Mouse (Mus musculus) limb, embryonic 12.5 days (tissue): ENCODE measurements around the gene Exoc6b. TPM values are rescaled to one million over a fixed set of nuclear protein-coding genes. Genes with fewer than 3 reads are reported as not detected.

Experiments
- ATAC-seq: fragments of 200-750 bp; cut with Nextera tagmentation; 2 replicates; pipeline ENCODE4 v1.8.0; 2017; ENCODE audit warnings: low read depth, moderate TSS enrichment; ENCODE audit not compliant: insufficient number of reproducible peaks, insufficient read depth, low FRiP score, low TSS enrichment
- H3K27ac ChIP-seq: fragments of 300-500 bp; sonication (generic); 2 replicates; pipeline ENCODE4 v1.5.1; 2016; ENCODE audit warnings: mild to moderate bottlenecking, moderate library complexity
- H3K27me3 ChIP-seq: fragments of 300-500 bp; sonication (generic); 2 replicates; pipeline ENCODE4 v1.6.1; 2016; ENCODE audit warnings: mild to moderate bottlenecking, moderate library complexity
- H3K36me3 ChIP-seq: fragments of 300-500 bp; sonication (generic); 2 replicates; pipeline ENCODE4 v1.6.1; 2016; ENCODE audit warnings: mild to moderate bottlenecking, moderate library complexity
- H3K4me1 ChIP-seq: fragments of 300-500 bp; sonication (generic); replicated peaks from 2 replicates; pipeline ENCODE4 v1.6.1; 2016
- H3K4me2 ChIP-seq: fragments of 300-500 bp; sonication (generic); 2 replicates; pipeline ENCODE4 v1.6.1; 2016; ENCODE audit warnings: mild to moderate bottlenecking, moderate library complexity
- H3K4me3 ChIP-seq: fragments of 300-500 bp; sonication (generic); replicated peaks from 2 replicates; pipeline ENCODE4 v1.5.1; 2016; ENCODE audit warnings: mild to moderate bottlenecking
- H3K9ac ChIP-seq: fragments of 300-500 bp; sonication (generic); replicated peaks from 2 replicates; pipeline ENCODE4 v1.6.1; 2016; ENCODE audit warnings: mild to moderate bottlenecking, moderate library complexity
- H3K9me3 ChIP-seq: fragments of 300-500 bp; sonication (generic); 2 replicates; pipeline ENCODE4 v1.6.1; 2016; ENCODE audit warnings: mild to moderate bottlenecking, moderate library complexity
- WGBS: fragments of 180-500 bp; shearing (Covaris S2); methylation state at CpG from one replicate; pipeline ENCODE4 v1.1.7; 2016; 5-methylcytosine and 5-hydroxymethylcytosine counted together
- polyA plus RNA-seq: library from polyadenylated mRNA; unstranded; fragments of >200 nt; fragmentation: Nextera tagmentation; extraction: Ambion mirVana; gene quantifications from 2 replicates; pipeline ENCODE4 v1.2.1, GENCODE M21; 2016

Gene Exoc6b
- polyA plus RNA-seq, 1 experiment from 2014 or later, result 38.2 TPM

- WGBS, result 18% methylated on average over 1 of the region's 1 CpGs
- no peak overlapping the region for H3K9ac ChIP-seq
Measured at GRCm38 (mm10) chr6:84657091-84657490, 412.2 kb downstream of the Exoc6b start.

GRCm38 (mm10) chr6:84656680-84657079 is 412.6 kb downstream of the Exoc6b start:
- Histone ChIP-seq H3K9ac (no peak overlapping the region), H3K27ac (peak overlapping the region; percentile 60), H3K9me3 (no peaks in the 10 kb centered on the region), H3K4me3 (no peak overlapping the region), H3K36me3 (no peaks in the 10 kb centered on the region), H3K4me1 (peaks cover 21% of the 10 kb centered on the region), H3K27me3 (no peaks in the 10 kb centered on the region), H3K4me2 (no peak overlapping the region)
- no peak for ATAC-seq
- 10% methylated on average over 2 of the region's 2 CpGs for WGBS

More at GRCm38 (mm10) chr6:84657091-84657490, 412.2 kb downstream of the Exoc6b start:
- no peaks in the 10 kb centered on the region for H3K9me3 ChIP-seq
- peaks cover 21% of the 10 kb centered on the region for H3K4me1 ChIP-seq
- no peak for ATAC-seq
- H3K27me3 ChIP-seq, result no peaks in the 10 kb centered on the region
- H3K4me3 ChIP-seq, result no peak overlapping the region
- no peaks in the 10 kb centered on the region for H3K36me3 ChIP-seq
- no peak overlapping the region for H3K4me2 ChIP-seq
- no peak overlapping the region for H3K27ac ChIP-seq

- Histone ChIP-seq H3K4me3 (no peak overlapping the region), H3K9ac (no peak overlapping the region), H3K27me3 (no peaks in the 10 kb centered on the region), H3K4me2 (no peak overlapping the region), H3K36me3 (no peaks in the 10 kb centered on the region), H3K9me3 (no peaks in the 10 kb centered on the region), H3K27ac (no peak overlapping the region), H3K4me1 (peaks cover 24% of the 10 kb centered on the region)
- WGBS, result 88% methylated on average over 3 of the region's 3 CpGs
- no peak for ATAC-seq
Measured at GRCm38 (mm10) chr6:84651902-84652301, 417.4 kb downstream of the Exoc6b start.

GRCm38 (mm10) chr6:84647197-84647596 is 422.1 kb downstream of the Exoc6b start:
- Histone ChIP-seq H3K36me3 (no peaks in the 10 kb centered on the region), H3K9ac (no peak overlapping the region), H3K4me2 (no peak overlapping the region), H3K9me3 (no peaks in the 10 kb centered on the region), H3K4me1 (peaks cover 11% of the 10 kb centered on the region), H3K4me3 (no peak overlapping the region), H3K27me3 (no peaks in the 10 kb centered on the region), H3K27ac (no peak overlapping the region)
- WGBS, result 70% methylated on average over 4 of the region's 4 CpGs
- ATAC-seq, result no peak

- Histone ChIP-seq H3K36me3 (no peaks in the 10 kb centered on the region), H3K27me3 (no peaks in the 10 kb centered on the region), H3K9me3 (no peaks in the 10 kb centered on the region), H3K4me1 (peaks cover 11% of the 10 kb centered on the region), H3K4me3 (no peak overlapping the region), H3K27ac (no peak overlapping the region), H3K4me2 (no peak overlapping the region), H3K9ac (no peak overlapping the region)
- 76% methylated on average over 2 of the region's 2 CpGs for WGBS
- no peak for ATAC-seq
Measured at GRCm38 (mm10) chr6:84646696-84647095, 422.6 kb downstream of the Exoc6b start.

- peaks cover 8% of the 10 kb centered on the region for H3K4me1 ChIP-seq
- no peak overlapping the region for H3K4me3 ChIP-seq
- H3K9ac ChIP-seq, result no peak overlapping the region
- H3K4me2 ChIP-seq, result no peak overlapping the region
- WGBS, result 62% methylated on average over 4 of the region's 4 CpGs
- no peaks in the 10 kb centered on the region for H3K9me3 ChIP-seq
- no peaks in the 10 kb centered on the region for H3K27me3 ChIP-seq
- no peaks in the 10 kb centered on the region for H3K36me3 ChIP-seq
- ATAC-seq, result no peak
- 0 out of 2 replicates have a peak overlapping the region, but pooled peaks have one; percentile 25 for H3K27ac ChIP-seq
Measured at GRCm38 (mm10) chr6:84641062-84641431, 428.3 kb downstream of the Exoc6b start.

- H3K4me1 ChIP-seq, result peaks cover 8% of the 10 kb centered on the region
- WGBS, result 45% methylated on average over 9 of the region's 9 CpGs
- H3K27ac ChIP-seq, result 0 out of 2 replicates have a peak overlapping the region, but pooled peaks have one; percentile 25
- ATAC-seq, result no peak
- H3K4me2 ChIP-seq, result no peak overlapping the region
- H3K9ac ChIP-seq, result no peak overlapping the region
- no peak overlapping the region for H3K4me3 ChIP-seq
- H3K36me3 ChIP-seq, result no peaks in the 10 kb centered on the region
- H3K27me3 ChIP-seq, result no peaks in the 10 kb centered on the region
- no peaks in the 10 kb centered on the region for H3K9me3 ChIP-seq
Measured at GRCm38 (mm10) chr6:84640324-84641061, 428.8 kb downstream of the Exoc6b start.

- no peak overlapping the region for H3K4me3 ChIP-seq
Measured at GRCm38 (mm10) chr6:84638206-84638605, 431.1 kb downstream of the Exoc6b start.

GRCm38 (mm10) chr6:84631588-84631987 is 437.7 kb downstream of the Exoc6b start:
- Histone ChIP-seq H3K36me3 (no peaks in the 10 kb centered on the region), H3K9ac (no peak overlapping the region), H3K27ac (no peak overlapping the region), H3K4me1 (peaks cover 2% of the 10 kb centered on the region; the same call in 1 of the 2 replicates), H3K4me2 (no peak overlapping the region), H3K4me3 (no peak overlapping the region), H3K9me3 (no peaks in the 10 kb centered on the region), H3K27me3 (no peaks in the 10 kb centered on the region)
- no peak for ATAC-seq
- 86% methylated on average over 2 of the region's 2 CpGs for whole genome bisulfite sequencing

More at GRCm38 (mm10) chr6:84638206-84638605, 431.1 kb downstream of the Exoc6b start:
- H3K27ac ChIP-seq, result no peak overlapping the region
- H3K9me3 ChIP-seq, result no peaks in the 10 kb centered on the region
- no peak overlapping the region for H3K4me2 ChIP-seq
- no peaks in the 10 kb centered on the region for H3K27me3 ChIP-seq
- ATAC-seq, result no peak
- no peak overlapping the region for H3K9ac ChIP-seq
- H3K36me3 ChIP-seq, result no peaks in the 10 kb centered on the region
- H3K4me1 ChIP-seq, result peaks cover 8% of the 10 kb centered on the region

- Histone ChIP-seq H3K9ac (no peak overlapping the region), H3K27ac (no peak overlapping the region), H3K36me3 (no peaks in the 10 kb centered on the region), H3K4me3 (no peak overlapping the region), H3K9me3 (no peaks in the 10 kb centered on the region), H3K4me1 (peaks cover 2% of the 10 kb centered on the region; the same call in 1 of the 2 replicates), H3K27me3 (no peaks in the 10 kb centered on the region), H3K4me2 (no peak overlapping the region)
- 10% methylated on average over 1 of the region's 1 CpGs for WGBS
- no peak for ATAC-seq
Measured at GRCm38 (mm10) chr6:84630276-84630675, 439.0 kb downstream of the Exoc6b start.

GRCm38 (mm10) chr6:84628831-84629230 is 440.5 kb downstream of the Exoc6b start:
- Histone ChIP-seq H3K4me2 (no peak overlapping the region), H3K4me1 (peaks cover 2% of the 10 kb centered on the region; the same call in 1 of the 2 replicates), H3K9me3 (no peaks in the 10 kb centered on the region), H3K36me3 (no peaks in the 10 kb centered on the region), H3K9ac (no peak overlapping the region), H3K4me3 (no peak overlapping the region), H3K27me3 (no peaks in the 10 kb centered on the region), H3K27ac (no peak overlapping the region)
- 91% methylated on average over 5 of the region's 5 CpGs for WGBS
- ATAC-seq, result no peak

GRCm38 (mm10) chr6:84626398-84626797 is 442.9 kb downstream of the Exoc6b start:
- Histone ChIP-seq H3K4me2 (no peak overlapping the region), H3K4me3 (no peak overlapping the region), H3K4me1 (peaks cover 2% of the 10 kb centered on the region; the same call in 1 of the 2 replicates), H3K9me3 (no peaks in the 10 kb centered on the region), H3K27ac (no peak overlapping the region), H3K27me3 (no peaks in the 10 kb centered on the region), H3K36me3 (0 out of 2 replicates have a peak, but pooled peaks cover under 1% of the 10 kb centered on the region), H3K9ac (no peak overlapping the region)
- no peak for ATAC-seq
- WGBS, result 83% methylated on average over 2 of the region's 2 CpGs
